Mouse (Mus musculus): ENCODE data around the gene Tfap4. TPM values are rescaled to one million over a fixed set of nuclear protein-coding genes. Genes with fewer than 3 reads are reported as not detected.

Gene Tfap4
- polyA plus RNA-seq, 1 experiment from 2014 or later, result 15.7 TPM

DNA sequence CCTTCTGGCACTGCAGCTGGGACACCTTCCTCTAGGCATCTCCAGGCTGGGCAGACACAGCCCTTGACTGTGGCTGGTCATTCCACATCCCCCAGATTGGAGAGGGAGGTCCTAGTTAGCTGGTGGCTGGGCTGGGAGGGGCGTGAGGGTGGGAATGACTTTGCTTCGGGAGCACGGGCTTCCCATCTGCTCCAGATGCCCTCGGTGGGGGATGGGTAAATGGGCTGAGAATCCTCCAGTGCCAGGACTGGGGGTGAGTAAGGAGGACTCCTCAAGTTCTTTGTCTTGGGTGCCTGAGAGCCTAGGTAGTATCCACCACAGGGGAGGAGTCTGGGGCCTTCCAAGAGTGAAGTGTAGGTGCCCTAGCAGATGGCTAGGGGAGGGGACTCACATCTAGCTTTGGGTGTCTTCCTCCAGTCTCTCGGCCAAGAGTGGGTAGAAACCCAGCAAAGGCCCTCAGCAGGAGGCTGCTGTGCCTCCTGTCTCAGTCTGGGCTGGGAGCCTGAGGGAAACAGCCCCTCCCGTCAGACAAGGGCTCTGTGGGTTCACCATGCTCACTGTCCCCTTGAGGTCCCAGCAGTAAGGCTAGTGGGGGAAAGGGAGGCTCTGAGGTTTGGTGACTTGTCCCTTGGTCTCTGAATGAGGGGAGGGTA is 39.4 kb upstream of the Tfap4 start:
- 0 out of 2 replicates have a peak, but pooled peaks cover 5% of the 10 kb centered on the region for H3K36me3 ChIP-seq (ENCODE audit: poor library complexity, severe bottlenecking)
- WGBS, result 22% methylated on average over 6 of the region's 6 CpGs
- H3K27me3 ChIP-seq, result no peaks in the 10 kb centered on the region
- peak overlapping the region; percentile 45; the same call in 1 of the 2 replicates for H3K9ac ChIP-seq
- H3K4me3 ChIP-seq, result no peak overlapping the region
- H3K9me3 ChIP-seq (replicated peaks), result no peaks in the 10 kb centered on the region
- no peak for ATAC-seq
- peak overlapping the region; percentile 61 for H3K27ac ChIP-seq
- 0 out of 2 replicates have a peak overlapping the region, but pooled peaks have one; percentile 7 for H3K4me2 ChIP-seq
- H3K4me1 ChIP-seq, result peaks cover 80% of the 10 kb centered on the region

DNA sequence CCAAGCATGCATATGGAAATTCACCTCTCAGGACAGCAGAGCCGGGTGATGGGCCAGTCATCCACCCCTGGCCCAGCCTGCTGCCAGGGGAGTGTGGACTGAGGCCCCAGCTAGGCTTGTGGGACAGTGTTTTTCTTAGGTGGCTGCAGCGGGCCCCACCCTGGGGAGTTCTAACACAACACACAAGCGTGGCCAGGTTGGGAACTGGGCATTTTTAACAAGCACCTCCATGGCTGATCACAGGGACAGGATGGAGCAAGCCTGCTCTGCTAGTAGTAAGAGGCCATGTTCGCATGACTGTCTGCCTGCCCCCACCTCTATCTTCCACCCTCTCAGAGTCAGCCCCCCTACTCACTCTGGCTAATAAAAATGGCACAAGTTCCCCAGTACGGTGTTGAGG is 38.4 kb upstream of the Tfap4 start:
- Histone ChIP-seq H3K4me1 (peaks cover 81% of the 10 kb centered on the region), H3K36me3 (ENCODE audit: poor library complexity, severe bottlenecking) (0 out of 2 replicates have a peak, but pooled peaks cover 5% of the 10 kb centered on the region), H3K9ac (peak overlapping the region; percentile 34; the same call in 1 of the 2 replicates), H3K27ac (peak overlapping the region; percentile 61; the same call in 1 of the 2 replicates), H3K4me3 (no peak overlapping the region), H3K27me3 (no peaks in the 10 kb centered on the region), H3K9me3 (replicated peaks) (no peaks in the 10 kb centered on the region), H3K4me2 (peak overlapping the region; percentile 97; the same call in 1 of the 2 replicates)
- WGBS, result 75% methylated on average over 5 of the region's 5 CpGs
- no peak for ATAC-seq

DNA sequence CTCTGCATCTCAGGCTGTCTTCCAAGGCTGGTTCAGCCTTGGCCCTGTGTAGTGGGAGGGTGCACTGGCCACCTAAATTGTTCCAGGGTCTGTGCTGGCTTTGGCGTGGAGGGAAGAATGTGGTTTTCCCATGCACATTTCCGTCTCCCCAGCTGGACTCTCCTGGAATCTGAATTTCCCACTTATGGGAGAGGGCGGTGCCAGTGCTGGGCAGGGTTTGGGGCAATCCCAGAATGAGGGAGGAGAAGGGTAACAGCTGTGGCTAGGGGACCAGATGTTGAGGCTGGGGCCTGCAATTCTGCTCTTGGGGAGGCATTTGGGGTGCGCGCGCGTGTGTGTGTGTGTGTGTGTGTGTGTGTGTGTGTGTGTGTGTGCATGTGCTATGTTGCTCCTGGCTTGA is 37.6 kb upstream of the Tfap4 start:
- H3K9me3 ChIP-seq (replicated peaks), result no peaks in the 10 kb centered on the region
- ATAC-seq, result no peak
- 58% methylated on average over 7 of the region's 7 CpGs for WGBS
- peaks cover 81% of the 10 kb centered on the region for H3K4me1 ChIP-seq
- H3K36me3 ChIP-seq (ENCODE audit: poor library complexity, severe bottlenecking), result 0 out of 2 replicates have a peak, but pooled peaks cover 5% of the 10 kb centered on the region
- 0 out of 2 replicates have a peak overlapping the region, but pooled peaks have one; percentile 94 for H3K9ac ChIP-seq
- peak overlapping the region; percentile 84; the same call in 1 of the 2 replicates for H3K4me3 ChIP-seq
- no peak overlapping the region for H3K27ac ChIP-seq
- H3K4me2 ChIP-seq, result peak overlapping the region; percentile 97
- H3K27me3 ChIP-seq, result no peaks in the 10 kb centered on the region

DNA sequence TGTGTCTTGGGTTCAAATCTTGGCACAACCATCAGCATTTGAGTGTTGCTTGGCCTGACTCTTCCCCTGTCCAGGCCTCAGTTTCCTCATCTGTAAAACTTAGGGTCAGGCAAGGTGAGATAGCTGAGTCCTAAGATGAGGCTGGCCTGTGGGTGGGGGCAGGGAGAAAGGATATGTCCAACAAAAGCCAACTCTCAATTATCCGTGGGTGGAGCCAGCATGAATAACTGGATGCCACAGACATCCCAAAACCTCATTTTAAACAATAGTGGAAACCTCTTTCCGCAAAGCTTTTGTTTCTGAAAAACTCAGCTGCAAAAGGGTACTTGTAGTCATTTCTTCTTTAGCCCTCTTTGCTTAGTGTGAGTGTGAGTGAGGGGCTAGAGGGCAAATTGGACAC is 37.2 kb upstream of the Tfap4 start:
- H3K4me2 ChIP-seq, result peak overlapping the region; percentile 97
- no peak for ATAC-seq
- peaks cover 81% of the 10 kb centered on the region for H3K4me1 ChIP-seq
- H3K27me3 ChIP-seq, result no peaks in the 10 kb centered on the region
- 32% methylated on average over 2 of the region's 2 CpGs for WGBS
- H3K9me3 ChIP-seq (replicated peaks), result no peaks in the 10 kb centered on the region
- H3K27ac ChIP-seq, result 0 out of 2 replicates have a peak overlapping the region, but pooled peaks have one; percentile 94
- H3K4me3 ChIP-seq, result peak overlapping the region; percentile 84
- 0 out of 2 replicates have a peak, but pooled peaks cover 5% of the 10 kb centered on the region for H3K36me3 ChIP-seq (ENCODE audit: poor library complexity, severe bottlenecking)
- peak overlapping the region; percentile 94; the same call in 1 of the 2 replicates for H3K9ac ChIP-seq

DNA sequence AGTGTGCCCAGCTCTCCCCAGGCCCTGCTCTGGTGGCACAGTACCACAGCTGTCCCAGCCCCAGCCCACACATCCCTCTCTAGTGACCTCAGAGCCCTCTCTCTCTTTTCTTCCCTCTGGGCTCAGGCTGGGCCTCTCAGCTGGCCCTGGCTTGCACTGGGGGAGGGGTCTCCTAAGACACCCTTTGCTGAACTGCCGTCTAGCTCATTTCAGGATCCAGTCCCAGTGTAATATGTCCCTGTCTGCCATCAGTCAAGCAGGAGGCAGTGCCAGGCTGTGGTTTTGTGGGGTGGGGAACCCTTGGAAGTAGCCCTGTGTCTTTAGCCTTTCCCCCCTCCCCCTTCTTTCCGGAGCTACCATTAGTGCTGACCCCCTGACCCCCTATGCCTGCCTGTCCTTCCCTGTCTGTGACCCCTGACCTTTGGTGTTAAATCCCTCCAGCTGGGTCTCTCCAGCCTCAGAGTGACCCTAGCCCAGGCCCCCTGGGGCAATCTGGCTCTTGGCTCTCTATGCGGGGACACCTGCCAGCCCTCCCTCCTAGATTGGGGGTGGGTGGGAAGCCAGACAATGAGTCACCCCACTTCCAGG is 36.6 kb upstream of the Tfap4 start:
- 5% methylated on average over 3 of the region's 3 CpGs for WGBS
- Histone ChIP-seq H3K9ac (peak overlapping the region; percentile 94), H3K27ac (peak overlapping the region; percentile 94), H3K4me1 (peaks cover 78% of the 10 kb centered on the region), H3K27me3 (no peaks in the 10 kb centered on the region), H3K36me3 (ENCODE audit: poor library complexity, severe bottlenecking) (0 out of 2 replicates have a peak, but pooled peaks cover 3% of the 10 kb centered on the region), H3K9me3 (replicated peaks) (no peaks in the 10 kb centered on the region), H3K4me2 (peak overlapping the region; percentile 97), H3K4me3 (peak overlapping the region; percentile 84)
- no peak for ATAC-seq

DNA sequence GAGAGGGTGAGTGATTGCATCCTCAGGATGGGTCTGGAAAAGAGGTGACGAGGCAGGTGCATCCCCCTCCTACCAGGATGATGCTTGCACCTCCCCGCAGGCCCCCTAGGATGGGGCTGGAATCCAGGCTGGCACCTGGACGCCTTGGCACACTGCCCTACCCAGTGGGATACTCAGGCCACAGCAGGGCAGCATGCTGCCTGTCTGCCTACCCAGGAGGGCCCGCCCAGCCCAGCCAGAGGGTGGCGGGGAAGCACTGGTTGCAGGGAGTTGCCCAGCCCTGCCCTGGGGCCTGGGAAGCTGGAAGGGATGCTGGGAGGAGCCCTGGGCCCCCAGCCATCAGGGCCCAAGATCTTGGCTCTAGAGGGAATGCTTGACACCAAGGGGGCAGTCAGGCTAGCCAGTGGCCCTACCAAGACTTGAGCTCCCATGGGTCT is 35.9 kb upstream of the Tfap4 start:
- WGBS, result 1% methylated on average over 5 of the region's 5 CpGs
- Histone ChIP-seq H3K27ac (peak overlapping the region; percentile 94), H3K36me3 (ENCODE audit: poor library complexity, severe bottlenecking) (peaks cover 4% of the 10 kb centered on the region), H3K4me1 (peaks cover 72% of the 10 kb centered on the region), H3K9me3 (replicated peaks) (no peaks in the 10 kb centered on the region), H3K9ac (peak overlapping the region; percentile 94), H3K4me2 (peak overlapping the region; percentile 97), H3K4me3 (peak overlapping the region; percentile 84), H3K27me3 (no peaks in the 10 kb centered on the region)
- peak; percentile 9 for ATAC-seq

DNA sequence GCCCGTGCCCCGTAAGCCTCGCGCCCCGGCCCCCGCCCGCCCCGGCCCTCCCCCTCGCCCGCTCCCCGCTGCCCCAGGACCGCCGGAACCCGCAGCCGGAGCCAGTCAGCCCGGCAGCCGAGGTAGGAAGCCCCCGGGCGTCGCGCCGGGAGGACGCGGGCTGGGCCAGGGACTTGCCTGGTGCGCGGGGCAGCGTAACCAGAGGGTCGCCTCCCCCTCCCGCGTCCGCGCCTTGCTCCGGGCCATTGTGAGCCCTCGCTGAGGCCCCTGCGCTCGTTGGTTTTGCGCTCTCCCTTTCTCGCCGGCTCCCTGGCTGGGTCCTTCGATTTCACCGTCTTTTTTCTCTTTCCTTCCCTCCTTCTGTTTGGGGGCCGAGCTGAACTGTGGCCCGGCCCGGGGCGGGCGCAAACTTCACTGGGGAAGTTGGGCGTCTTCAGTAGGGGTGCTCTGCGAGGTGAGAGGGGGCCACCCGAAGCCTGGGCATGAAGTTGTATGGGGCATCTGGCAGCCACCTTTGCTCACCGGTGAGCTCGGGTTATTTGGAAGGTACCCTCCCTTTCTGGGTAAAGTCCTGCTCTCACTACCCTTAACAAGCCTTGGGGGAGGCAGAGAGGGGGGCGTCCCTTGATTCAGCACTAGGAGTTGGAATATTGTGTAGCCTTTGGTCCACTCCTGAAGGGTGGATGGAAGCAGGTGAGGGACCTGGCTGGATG is 35.3 kb upstream of the Tfap4 start:
- H3K9ac ChIP-seq, result peak overlapping the region; percentile 94
- peak overlapping the region; percentile 94 for H3K27ac ChIP-seq
- H3K4me3 ChIP-seq, result peak overlapping the region; percentile 84
- H3K36me3 ChIP-seq (ENCODE audit: poor library complexity, severe bottlenecking), result peaks cover 10% of the 10 kb centered on the region
- under 1% methylated on average over 35 of the region's 52 CpGs for WGBS
- peaks cover 72% of the 10 kb centered on the region for H3K4me1 ChIP-seq
- H3K27me3 ChIP-seq, result no peaks in the 10 kb centered on the region
- peak overlapping the region; percentile 97 for H3K4me2 ChIP-seq
- no peaks in the 10 kb centered on the region for H3K9me3 ChIP-seq (replicated peaks)
- peak; percentile 57 for ATAC-seq

DNA sequence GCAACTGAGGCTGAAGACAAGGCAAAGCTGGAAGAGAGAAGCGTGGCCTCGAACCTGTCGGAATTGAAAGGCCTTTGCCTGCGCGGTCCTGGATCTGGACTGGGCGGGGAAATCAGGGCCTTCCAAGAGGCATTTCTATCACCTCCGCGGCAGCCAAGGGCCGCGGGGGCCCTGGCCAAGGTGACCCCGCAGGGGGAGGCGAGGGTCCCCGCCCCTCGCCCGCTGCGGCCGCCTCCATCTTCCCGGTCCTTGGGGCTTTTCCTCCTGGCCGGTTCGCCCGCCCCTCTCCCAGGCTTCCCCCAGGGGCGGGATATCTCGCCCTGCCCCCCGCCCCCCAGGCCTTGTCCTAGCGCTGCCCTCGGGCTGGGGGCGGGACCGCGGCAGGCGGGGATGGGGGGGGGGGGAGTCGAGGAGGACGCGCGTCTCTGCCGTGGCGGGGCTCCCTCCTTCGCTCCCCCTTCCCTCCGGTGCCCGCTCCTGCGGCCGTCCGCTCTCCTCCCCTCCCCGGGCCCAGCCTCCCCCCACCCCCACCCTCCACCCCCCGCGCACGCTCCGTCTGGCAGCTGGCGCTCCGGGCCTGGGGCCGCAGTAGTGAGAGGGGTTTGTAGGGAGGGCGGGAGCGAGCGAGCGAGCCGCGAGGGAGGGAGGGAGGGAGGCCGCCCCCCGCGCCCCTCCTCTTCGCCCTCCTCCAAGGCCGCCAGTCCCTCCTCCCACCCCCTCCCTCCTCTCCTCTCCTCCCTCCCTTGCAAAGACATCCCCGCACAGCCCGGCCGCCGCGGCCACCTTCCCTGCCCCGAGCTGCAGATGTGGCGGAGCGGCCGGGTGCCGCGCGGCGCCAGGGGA is 34.5 kb upstream of the Tfap4 start, which contains the start of gene Glis2:
Gene Glis2, plus strand, starts transcription at position 743 of the 843 bp plus-strand sequence.
- Histone ChIP-seq H3K4me3 (peak within 1 kb of the TSS; percentile 84), H3K9ac (peak within 1 kb of the TSS; percentile 94), H3K9me3 (replicated peaks) (no peaks in the 10 kb centered on the region), H3K27ac (peak within 1 kb of the TSS; percentile 94), H3K4me2 (peak within 1 kb of the TSS; percentile 97), H3K4me1 (peaks cover 65% of the 10 kb centered on the region), H3K36me3 (ENCODE audit: poor library complexity, severe bottlenecking) (peaks cover 10% of the 10 kb centered on the region), H3K27me3 (no peaks in the 10 kb centered on the region)
- peak; percentile 84 for ATAC-seq
- 0% methylated on average over 11 of the region's 74 CpGs for WGBS

DNA sequence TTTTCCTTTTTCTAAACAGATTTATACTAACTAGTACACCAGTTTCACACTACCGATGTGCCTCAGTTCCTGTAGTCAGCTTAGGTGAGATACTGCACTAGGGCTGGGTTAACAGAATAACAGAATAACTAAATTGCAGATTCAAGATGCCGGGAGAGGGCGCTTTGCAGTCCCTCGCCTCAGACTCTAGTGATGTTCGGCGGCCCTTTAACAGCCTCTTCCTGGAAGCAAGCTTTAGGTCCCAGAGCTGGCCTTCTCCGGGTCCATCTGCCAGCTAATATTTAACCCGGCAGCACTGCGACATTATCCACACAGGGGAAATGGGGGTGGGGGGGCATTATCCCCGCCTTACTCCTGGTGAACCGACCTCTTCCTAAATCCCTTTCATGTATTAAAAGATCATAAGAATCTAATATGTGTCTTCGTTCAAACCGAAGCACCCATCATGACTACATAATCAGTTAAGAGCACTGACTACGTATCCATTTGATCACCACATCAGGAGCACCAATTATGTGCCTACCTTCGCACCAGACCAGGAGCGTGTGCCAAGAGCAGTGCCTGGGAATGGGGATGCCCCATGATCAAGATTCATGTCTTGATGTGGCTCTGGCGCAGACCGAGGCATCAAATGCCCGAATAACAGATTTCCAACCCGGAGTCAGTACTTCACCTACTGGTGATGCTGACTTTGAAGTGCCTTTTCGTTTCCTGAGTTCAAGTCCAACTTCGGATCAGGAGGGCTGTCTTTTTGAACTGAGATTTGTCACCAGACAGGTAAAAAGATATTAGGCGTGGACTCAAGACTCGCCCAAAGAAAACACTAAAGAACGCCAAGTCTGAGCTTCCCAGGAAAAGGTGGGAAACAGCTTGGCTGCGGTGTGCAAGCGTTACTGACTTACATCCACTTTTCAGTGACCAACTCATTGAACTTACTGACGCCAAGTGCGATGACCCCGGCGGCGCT is 33.5 kb upstream of the Tfap4 start:
- Histone ChIP-seq H3K27me3 (no peaks in the 10 kb centered on the region), H3K9ac (peak overlapping the region; percentile 94), H3K36me3 (ENCODE audit: poor library complexity, severe bottlenecking) (peaks cover 10% of the 10 kb centered on the region), H3K4me3 (peak overlapping the region; percentile 84), H3K9me3 (replicated peaks) (no peaks in the 10 kb centered on the region), H3K27ac (peak overlapping the region; percentile 94), H3K4me1 (peaks cover 55% of the 10 kb centered on the region), H3K4me2 (peak overlapping the region; percentile 97)
- 13% methylated on average over 32 of the region's 32 CpGs for WGBS
- no peak for ATAC-seq

DNA sequence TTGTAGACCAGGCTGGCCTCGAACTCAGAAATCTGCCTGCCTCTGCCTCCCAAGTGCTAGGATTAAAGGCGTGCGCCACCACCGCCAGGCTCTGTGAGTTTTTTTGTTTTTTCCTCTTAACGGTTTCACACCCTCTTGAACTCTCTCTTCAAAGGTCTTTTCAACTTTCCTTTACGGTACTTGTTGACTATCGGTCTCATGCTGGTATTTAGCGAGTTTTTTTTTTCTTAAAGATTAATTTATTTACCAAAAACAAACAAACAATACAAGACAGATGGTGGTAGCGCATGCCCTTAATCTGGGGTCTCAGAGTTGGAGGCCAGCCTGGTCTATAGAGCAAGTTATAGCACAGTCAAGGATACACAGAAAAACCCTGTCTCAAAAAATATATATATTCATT is 30.6 kb upstream of the Tfap4 start:
- H3K36me3 ChIP-seq (ENCODE audit: poor library complexity, severe bottlenecking), result peaks cover 10% of the 10 kb centered on the region
- ATAC-seq, result no peak
- H3K4me2 ChIP-seq, result no peak overlapping the region
- no peaks in the 10 kb centered on the region for H3K27me3 ChIP-seq
- H3K9me3 ChIP-seq (replicated peaks), result no peaks in the 10 kb centered on the region
- H3K9ac ChIP-seq, result no peak overlapping the region
- no peak overlapping the region for H3K4me3 ChIP-seq
- H3K27ac ChIP-seq, result no peak overlapping the region
- WGBS, result 94% methylated on average over 9 of the region's 9 CpGs
- H3K4me1 ChIP-seq, result peaks cover 42% of the 10 kb centered on the region
